Mouse (Mus musculus): ENCODE measurements at regions not wholly inside any gene's neighbourhood (a gene's known extent, or its start where the extent isn't known, plus 50 kb on each side); places are given as distances from the start of the nearest gene placed in this dataset.

GRCm38 (mm10) chr14:80369448-80370153, 385.7 kb downstream of the Olfm4 start:
- no peak overlapping the region for H3K9ac ChIP-seq (replicated peaks)
- H3K4me2 ChIP-seq = no peak overlapping the region
- no peak overlapping the region for H3K4me3 ChIP-seq (replicated peaks)
- no peaks in the 10 kb centered on the region for H3K27me3 ChIP-seq (replicated peaks)
- H3K9me3 ChIP-seq (replicated peaks) = no peaks in the 10 kb centered on the region
- H3K4me1 ChIP-seq = no peaks in the 10 kb centered on the region
- WGBS = 52% methylated on average over 11 of the region's 11 CpGs
- H3K27ac ChIP-seq (replicated peaks) = no peak overlapping the region
- no peaks in the 10 kb centered on the region for H3K36me3 ChIP-seq
- no peak for ATAC-seq (ENCODE audit: low FRiP score)

- H3K4me1 ChIP-seq = no peaks in the 10 kb centered on the region
- no peak overlapping the region for H3K4me2 ChIP-seq
- H3K4me3 ChIP-seq (replicated peaks) = no peak overlapping the region
- no peak overlapping the region for H3K9ac ChIP-seq (replicated peaks)
- ATAC-seq (ENCODE audit: low FRiP score) = no peak
- no peaks in the 10 kb centered on the region for H3K9me3 ChIP-seq (replicated peaks)
- WGBS = 82% methylated on average over 1 of the region's 1 CpGs
- no peaks in the 10 kb centered on the region for H3K27me3 ChIP-seq (replicated peaks)
- no peak overlapping the region for H3K27ac ChIP-seq (replicated peaks)
- no peaks in the 10 kb centered on the region for H3K36me3 ChIP-seq
Observed at GRCm38 (mm10) chr14:80374290-80374689, 390.4 kb downstream of the Olfm4 start.

- ATAC-seq (ENCODE audit: low FRiP score) = no peak
- H3K4me1 ChIP-seq = no peaks in the 10 kb centered on the region
- no peaks in the 10 kb centered on the region for H3K9me3 ChIP-seq (replicated peaks)
- WGBS = 70% methylated on average over 1 of the region's 1 CpGs
- no peak overlapping the region for H3K9ac ChIP-seq (replicated peaks)
- H3K36me3 ChIP-seq = no peaks in the 10 kb centered on the region
- no peak overlapping the region for H3K4me2 ChIP-seq
- no peaks in the 10 kb centered on the region for H3K27me3 ChIP-seq (replicated peaks)
- no peak overlapping the region for H3K4me3 ChIP-seq (replicated peaks)
- H3K27ac ChIP-seq (replicated peaks) = no peak overlapping the region
Observed at GRCm38 (mm10) chr14:80377064-80377463, 393.2 kb downstream of the Olfm4 start.

- Histone ChIP-seq H3K4me1 (no peaks in the 10 kb centered on the region), H3K27me3 (replicated peaks) (no peaks in the 10 kb centered on the region), H3K4me3 (replicated peaks) (no peak overlapping the region), H3K9me3 (replicated peaks) (no peaks in the 10 kb centered on the region), H3K36me3 (no peaks in the 10 kb centered on the region), H3K9ac (replicated peaks) (no peak overlapping the region), H3K27ac (replicated peaks) (no peak overlapping the region), H3K4me2 (no peak overlapping the region)
- 39% methylated on average over 2 of the region's 2 CpGs for WGBS
- ATAC-seq (ENCODE audit: low FRiP score) = no peak
Observed at GRCm38 (mm10) chr14:80391418-80391817, 407.5 kb downstream of the Olfm4 start.

GRCm38 (mm10) chr14:80408317-80408716, 424.4 kb downstream of the Olfm4 start:
- no peak for ATAC-seq (ENCODE audit: low FRiP score)
- no peaks in the 10 kb centered on the region for H3K27me3 ChIP-seq (replicated peaks)
- no peak overlapping the region for H3K4me3 ChIP-seq (replicated peaks)
- H3K9me3 ChIP-seq (replicated peaks) = no peaks in the 10 kb centered on the region
- no peaks in the 10 kb centered on the region for H3K4me1 ChIP-seq
- no peaks in the 10 kb centered on the region for H3K36me3 ChIP-seq
- H3K4me2 ChIP-seq = no peak overlapping the region
- 92% methylated on average over 2 of the region's 2 CpGs for WGBS
- H3K27ac ChIP-seq (replicated peaks) = no peak overlapping the region
- no peak overlapping the region for H3K9ac ChIP-seq (replicated peaks)

- Histone ChIP-seq H3K9me3 (replicated peaks) (no peaks in the 10 kb centered on the region), H3K4me2 (no peak overlapping the region), H3K36me3 (no peaks in the 10 kb centered on the region), H3K4me1 (no peaks in the 10 kb centered on the region), H3K4me3 (replicated peaks) (no peak overlapping the region), H3K27ac (replicated peaks) (no peak overlapping the region), H3K27me3 (replicated peaks) (no peaks in the 10 kb centered on the region), H3K9ac (replicated peaks) (no peak overlapping the region)
- no peak for ATAC-seq (ENCODE audit: low FRiP score)
- 84% methylated on average over 3 of the region's 3 CpGs for WGBS
Observed at GRCm38 (mm10) chr14:80418810-80419325, 435.0 kb downstream of the Olfm4 start.

- H3K9me3 ChIP-seq (replicated peaks) = no peaks in the 10 kb centered on the region
Observed at GRCm38 (mm10) chr14:80443820-80444219, 459.9 kb downstream of the Olfm4 start.

GRCm38 (mm10) chr14:80471470-80471869, 487.6 kb downstream of the Olfm4 start:
- Histone ChIP-seq H3K4me2 (no peak overlapping the region), H3K27me3 (replicated peaks) (no peaks in the 10 kb centered on the region), H3K4me3 (replicated peaks) (no peak overlapping the region), H3K27ac (replicated peaks) (no peak overlapping the region), H3K4me1 (no peaks in the 10 kb centered on the region), H3K36me3 (no peaks in the 10 kb centered on the region), H3K9ac (replicated peaks) (no peak overlapping the region), H3K9me3 (replicated peaks) (no peaks in the 10 kb centered on the region)
- ATAC-seq (ENCODE audit: low FRiP score) = no peak
- WGBS = 68% methylated on average over 1 of the region's 1 CpGs

More at GRCm38 (mm10) chr14:80443820-80444219, 459.9 kb downstream of the Olfm4 start:
- H3K4me3 ChIP-seq (replicated peaks) = no peak overlapping the region
- H3K27ac ChIP-seq (replicated peaks) = no peak overlapping the region
- no peak overlapping the region for H3K4me2 ChIP-seq
- no peak for ATAC-seq (ENCODE audit: low FRiP score)
- no peaks in the 10 kb centered on the region for H3K27me3 ChIP-seq (replicated peaks)
- no peaks in the 10 kb centered on the region for H3K4me1 ChIP-seq
- no peaks in the 10 kb centered on the region for H3K36me3 ChIP-seq
- no peak overlapping the region for H3K9ac ChIP-seq (replicated peaks)

GRCm38 (mm10) chr14:80479918-80480317, 496.0 kb downstream of the Olfm4 start:
- Histone ChIP-seq H3K27ac (replicated peaks) (no peak overlapping the region), H3K27me3 (replicated peaks) (no peaks in the 10 kb centered on the region), H3K4me2 (no peak overlapping the region), H3K9ac (replicated peaks) (no peak overlapping the region), H3K36me3 (no peaks in the 10 kb centered on the region), H3K4me3 (replicated peaks) (no peak overlapping the region), H3K4me1 (no peaks in the 10 kb centered on the region), H3K9me3 (replicated peaks) (no peaks in the 10 kb centered on the region)
- ATAC-seq (ENCODE audit: low FRiP score) = no peak

- Histone ChIP-seq H3K9ac (replicated peaks) (no peak overlapping the region), H3K27me3 (replicated peaks) (no peaks in the 10 kb centered on the region), H3K4me3 (replicated peaks) (no peak overlapping the region), H3K4me1 (no peaks in the 10 kb centered on the region), H3K4me2 (no peak overlapping the region), H3K9me3 (replicated peaks) (no peaks in the 10 kb centered on the region), H3K36me3 (no peaks in the 10 kb centered on the region), H3K27ac (replicated peaks) (no peak overlapping the region)
- ATAC-seq (ENCODE audit: low FRiP score) = no peak
- WGBS = 73% methylated on average over 3 of the region's 3 CpGs
Observed at GRCm38 (mm10) chr14:80482771-80483170, 498.9 kb downstream of the Olfm4 start.

- no peaks in the 10 kb centered on the region for H3K27me3 ChIP-seq (replicated peaks)
- no peak overlapping the region for H3K27ac ChIP-seq (replicated peaks)
- H3K36me3 ChIP-seq = no peaks in the 10 kb centered on the region
- ATAC-seq (ENCODE audit: low FRiP score) = no peak
- no peak overlapping the region for H3K9ac ChIP-seq (replicated peaks)
- no peak overlapping the region for H3K4me2 ChIP-seq
- no peaks in the 10 kb centered on the region for H3K4me1 ChIP-seq
- no peak overlapping the region for H3K4me3 ChIP-seq (replicated peaks)
- no peaks in the 10 kb centered on the region for H3K9me3 ChIP-seq (replicated peaks)
Observed at GRCm38 (mm10) chr14:80484256-80484655, 500.4 kb downstream of the Olfm4 start.

GRCm38 (mm10) chr14:80485149-80485548, 501.3 kb downstream of the Olfm4 start:
- Histone ChIP-seq H3K36me3 (no peaks in the 10 kb centered on the region), H3K4me1 (no peaks in the 10 kb centered on the region), H3K9ac (replicated peaks) (no peak overlapping the region), H3K27me3 (replicated peaks) (no peaks in the 10 kb centered on the region), H3K4me3 (replicated peaks) (no peak overlapping the region), H3K4me2 (no peak overlapping the region), H3K9me3 (replicated peaks) (no peaks in the 10 kb centered on the region), H3K27ac (replicated peaks) (no peak overlapping the region)
- ATAC-seq (ENCODE audit: low FRiP score) = no peak

Measured in neural tube, embryonic 15.5 days (tissue).